Mouse (Mus musculus) mouse trophoblast stem cell (cell line): Measurements from ENCODE around the gene Gm13275.
"Not testable (repeated sequence)": the region's sequence is repeated elsewhere in the genome, so short reads cannot be mapped to it uniquely, and the experiment has no call there.

ENCODE experiments used
- in situ Hi-C, 2 experiments: fragments of 300-500 bp; cut with MseI, MboI; formaldehyde crosslinking; loops; 2 replicates in 1 of 2; 3 replicates in 1 of 2; pipeline ENCODE4 v1.15.1; 2025

Gm13275 gene

GRCm38 (mm10) chr4:88793936-88794675 lies at the start of gene Gm13275:
TSS of gene Gm13275 (plus strand) at chr4:88794487.
- in situ Hi-C loops, result not testable (repeated sequence)

DNA sequence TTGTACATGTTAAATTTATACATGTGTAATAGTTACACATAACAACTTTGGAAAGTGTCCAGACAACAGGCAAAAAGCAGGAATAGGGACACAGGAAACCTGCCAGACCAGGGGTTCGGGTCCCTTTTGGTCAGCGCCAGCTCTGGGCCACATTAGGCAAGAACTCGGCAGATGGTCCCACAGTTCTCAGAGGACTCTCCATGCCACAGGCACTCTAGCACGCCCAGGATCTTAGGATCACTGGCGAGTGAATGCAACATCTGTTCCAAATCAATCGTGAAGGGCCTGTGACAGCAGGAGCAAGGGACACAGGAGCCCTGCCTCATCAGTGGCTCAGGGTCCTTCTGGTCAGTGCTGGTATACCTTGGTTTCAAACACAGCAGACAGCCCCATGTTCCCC lies 44.4 kb upstream of the Gm13275 start:
- in situ Hi-C loops, result no loop called here

- in situ Hi-C loops, result not testable (repeated sequence)
Observed at GRCm38 (mm10) chr4:88754818-88755340, 39.4 kb upstream of the Gm13275 start, which contains the start of gene Gm13271. TSS of gene Gm13271 (plus strand) at chr4:88754868.

DNA sequence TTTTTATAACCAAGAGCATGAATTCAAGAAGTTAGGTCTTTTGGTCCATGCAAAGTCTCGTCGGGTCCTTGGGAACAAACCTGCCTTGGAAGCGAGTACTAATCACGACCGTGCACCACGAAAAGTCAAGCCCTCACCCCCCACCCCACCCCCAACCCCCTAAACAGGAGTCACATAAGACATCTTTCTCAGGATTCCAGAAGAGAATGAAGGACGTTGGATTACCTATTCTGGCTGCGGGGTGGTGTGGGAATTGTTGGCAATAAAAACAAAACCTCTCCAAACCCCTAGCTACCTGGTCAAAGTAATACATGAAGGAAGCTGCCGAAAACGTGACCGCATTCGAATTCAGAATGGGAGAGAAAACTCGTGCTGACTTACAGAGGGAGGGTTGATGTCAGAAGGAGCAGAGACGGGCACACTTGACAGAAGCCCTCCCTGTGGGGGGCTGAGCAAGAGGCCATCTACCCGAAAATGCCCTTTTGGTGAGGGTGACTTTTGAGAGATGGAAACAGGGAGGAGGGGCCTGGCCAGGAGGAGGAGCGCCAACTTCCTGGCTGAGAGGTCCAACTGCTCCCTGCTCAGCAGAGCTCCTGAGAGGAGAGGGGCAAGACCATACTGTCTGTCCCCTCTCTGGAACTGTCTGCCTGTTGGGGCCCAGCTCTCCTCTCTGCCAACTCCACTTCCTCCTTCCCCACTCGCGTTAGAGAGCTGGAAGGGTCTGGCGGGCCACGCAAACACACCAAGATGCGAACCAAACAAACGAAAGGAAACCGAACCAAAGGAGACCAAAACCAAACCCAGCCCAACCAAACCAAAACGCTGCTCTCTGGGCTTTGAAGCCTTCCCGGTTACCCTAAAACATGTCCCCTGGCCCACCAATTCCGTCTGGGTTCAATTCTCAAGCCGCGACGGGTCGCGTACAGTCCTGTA lies 37.4 kb upstream of the Gm13275 start:
- in situ Hi-C loops, result not testable (repeated sequence)

DNA sequence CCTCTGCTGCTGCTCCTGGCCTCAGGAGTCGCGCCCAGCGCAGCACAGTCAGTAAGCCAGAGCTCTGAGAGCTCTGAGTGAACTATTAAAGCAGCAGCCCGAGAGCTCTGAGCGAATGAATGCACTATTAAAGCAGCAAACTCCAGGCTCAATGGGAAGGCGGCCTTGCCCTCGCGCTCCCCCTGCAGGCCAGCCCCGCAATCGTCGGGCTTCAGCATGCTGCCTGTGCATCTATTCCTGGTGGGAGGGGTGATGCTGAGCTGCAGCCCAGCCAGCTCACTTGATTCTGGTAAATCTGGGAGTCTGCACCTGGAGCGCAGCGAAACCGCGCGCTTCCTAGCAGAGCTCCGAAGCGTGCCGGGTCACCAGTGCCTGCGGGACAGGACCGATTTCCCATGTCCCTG lies 36.7 kb upstream of the Gm13275 start:
- in situ Hi-C loops, result not testable (repeated sequence)

DNA sequence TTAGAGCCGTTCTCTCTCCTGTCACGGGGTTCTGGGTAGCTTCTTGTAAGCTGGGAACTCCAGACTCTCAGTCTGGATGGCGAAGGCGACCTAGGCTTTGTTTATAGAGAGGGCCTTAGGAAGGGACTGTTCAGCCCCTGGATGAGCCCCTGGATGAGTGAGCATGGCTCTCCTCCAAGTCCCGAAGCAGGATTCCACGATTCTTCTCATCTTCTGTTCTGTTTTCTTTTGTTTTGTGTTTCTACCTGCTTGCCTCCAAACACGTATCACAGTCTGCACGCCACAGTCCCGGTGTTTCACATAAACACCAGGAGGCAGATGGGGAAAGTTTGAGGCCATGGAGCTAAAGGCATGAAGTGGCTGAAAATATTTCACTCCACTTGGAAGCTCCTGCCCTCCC lies 35.5 kb upstream of the Gm13275 start:
- in situ Hi-C loops, result not testable (repeated sequence)

GRCm38 (mm10) chr4:88759610-88760268 lies 34.5 kb upstream of the Gm13275 start, which contains the start of gene Gm13283:
TSS of gene Gm13283 (plus strand) at chr4:88760119.
- in situ Hi-C loops, result not testable (repeated sequence)

- in situ Hi-C loops, result not testable (repeated sequence)
Observed at GRCm38 (mm10) chr4:88760431-88760830, 33.9 kb upstream of the Gm13275 start.

- in situ Hi-C loops, result not testable (repeated sequence)
Observed at GRCm38 (mm10) chr4:88761776-88762175, 32.5 kb upstream of the Gm13275 start.

DNA sequence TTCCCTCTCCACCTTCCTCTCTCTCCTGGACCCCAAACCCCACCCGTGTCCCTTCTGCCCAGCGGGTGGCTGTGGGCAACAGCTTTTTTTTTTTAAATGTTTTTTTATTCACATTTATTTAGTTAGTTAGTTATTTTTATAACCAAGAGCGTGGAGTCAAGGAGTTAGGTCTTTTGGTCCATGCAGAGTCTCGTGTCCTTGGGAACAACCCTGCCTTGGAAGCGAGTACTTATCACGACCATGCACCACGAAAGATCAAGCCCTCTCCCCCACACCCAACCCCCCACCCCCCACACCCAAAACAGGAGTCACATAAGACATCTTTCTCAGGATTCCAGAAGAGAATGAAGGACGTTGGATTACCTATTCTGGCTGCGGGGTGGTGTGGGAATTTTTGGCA lies 31.9 kb upstream of the Gm13275 start:
- in situ Hi-C loops, result not testable (repeated sequence)

- in situ Hi-C loops, result not testable (repeated sequence)
Observed at GRCm38 (mm10) chr4:88763384-88764018, 30.8 kb upstream of the Gm13275 start.

DNA sequence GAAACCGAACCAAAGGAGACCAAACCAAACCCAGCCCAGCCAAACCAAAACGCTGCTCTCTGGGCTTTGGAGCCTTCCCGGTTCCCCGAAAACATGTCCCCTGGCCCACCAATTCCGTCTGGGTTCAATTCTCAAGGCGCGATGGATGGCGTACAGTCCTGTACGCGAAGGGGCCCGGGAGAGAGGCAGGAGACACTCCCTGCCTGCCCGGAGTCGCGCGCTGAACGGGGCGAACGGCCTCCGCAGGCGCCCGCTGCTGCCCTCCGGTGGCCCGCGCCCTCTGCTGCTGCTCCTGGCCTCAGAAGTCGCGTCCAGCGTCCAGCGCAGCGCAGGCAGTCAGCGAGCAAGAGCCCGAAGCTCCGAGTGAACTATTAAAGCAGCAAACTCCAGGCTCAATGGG lies 20.8 kb upstream of the Gm13275 start, which contains the start of gene Gm13290:
Gm13290 (plus strand) TSS at position 301 of the 400 bp plus-strand sequence.
- in situ Hi-C loops, result not testable (repeated sequence)

GRCm38 (mm10) chr4:88776622-88777021 lies 17.7 kb upstream of the Gm13275 start, which contains the start of gene Gm13289:
TSS of gene Gm13289 (plus strand) at chr4:88776922.
- in situ Hi-C loops, result not testable (repeated sequence)

- in situ Hi-C loops, result not testable (repeated sequence)
Observed at GRCm38 (mm10) chr4:88779550-88779949, 14.7 kb upstream of the Gm13275 start, which contains the start of gene Gm13272. TSS of gene Gm13272 (plus strand) at chr4:88779850.

- in situ Hi-C loops, result not testable (repeated sequence)
Observed at GRCm38 (mm10) chr4:88780320-88780719, 14.0 kb upstream of the Gm13275 start.

DNA sequence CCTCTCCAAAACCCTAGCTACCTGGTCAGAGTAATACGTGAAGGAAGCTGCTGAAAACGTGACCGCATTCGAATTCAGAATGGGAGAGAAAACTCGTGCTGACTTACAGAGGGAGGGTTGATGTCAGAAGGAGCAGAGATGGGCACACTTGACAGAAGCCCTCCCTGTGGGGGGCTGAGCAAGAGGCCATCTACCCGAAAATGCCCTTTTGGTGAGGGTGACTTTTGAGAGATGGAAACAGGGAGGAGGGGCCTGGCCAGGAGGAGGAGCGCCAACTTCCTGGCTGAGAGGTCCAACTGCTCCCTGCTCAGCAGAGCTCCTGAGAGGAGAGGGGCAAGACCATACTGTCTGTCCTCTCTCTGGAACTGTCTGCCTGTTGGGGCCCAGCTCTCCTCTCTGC lies 12.5 kb upstream of the Gm13275 start, which contains the start of gene Ifnz:
Ifnz (plus strand) TSS at position 301 of the 400 bp plus-strand sequence.
- in situ Hi-C loops, result not testable (repeated sequence)

GRCm38 (mm10) chr4:88782335-88782734 lies 12.0 kb upstream of the Gm13275 start:
- in situ Hi-C loops, result not testable (repeated sequence)

DNA sequence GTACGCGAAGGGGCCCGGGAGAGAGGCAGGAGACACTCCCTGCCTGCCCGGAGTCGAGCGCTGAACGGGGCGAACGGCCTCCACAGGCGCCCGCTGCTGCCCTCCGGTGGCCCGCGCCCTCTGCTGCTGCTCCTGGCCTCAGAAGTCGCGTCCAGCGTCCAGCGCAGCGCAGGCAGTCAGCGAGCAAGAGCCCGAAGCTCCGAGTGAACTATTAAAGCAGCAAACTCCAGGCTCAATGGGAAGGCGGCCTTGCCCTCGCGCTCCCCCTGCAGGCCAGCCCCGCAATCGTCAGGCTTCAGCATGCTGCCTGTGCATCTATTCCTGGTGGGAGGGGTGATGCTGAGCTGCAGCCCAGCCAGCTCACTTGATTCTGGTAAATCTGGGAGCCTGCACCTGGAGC lies 8.9 kb upstream of the Gm13275 start, which contains the start of gene Gm13276:
Gm13276 (plus strand) TSS at position 301 of the 400 bp plus-strand sequence.
- in situ Hi-C loops, result not testable (repeated sequence)

GRCm38 (mm10) chr4:88788402-88788801 lies 5.9 kb upstream of the Gm13275 start, which contains the start of gene Gm13277:
TSS of gene Gm13277 (plus strand) at chr4:88788632.
- in situ Hi-C loops, result not testable (repeated sequence)

- in situ Hi-C loops, result not testable (repeated sequence)
Observed at GRCm38 (mm10) chr4:88791250-88791649, 3.0 kb upstream of the Gm13275 start, which contains the start of gene Gm13278. TSS of gene Gm13278 (plus strand) at chr4:88791550.
